Mouse (Mus musculus) limb, embryonic 11.5 days (tissue): ENCODE measurements at regions not wholly inside any gene's neighbourhood (a gene's known extent, or its start where the extent isn't known, plus 50 kb on each side); places are given as distances from the start of the nearest gene placed in this dataset.

ENCODE experiments used
- ATAC-seq: fragments of 200-750 bp; cut with Nextera tagmentation; 2 replicates; pipeline ENCODE4 v1.8.0; 2017; ENCODE audit warnings: low read depth; ENCODE audit not compliant: insufficient number of reproducible peaks, low FRiP score, low TSS enrichment
- DNase-seq: peaks from one replicate; pipeline ENCODE4 v3.0.0-alpha.2; 2015; ENCODE audit warnings: low spot score
- H3K27ac ChIP-seq: fragments of 300-500 bp; sonication (generic); replicated peaks from 2 replicates; pipeline ENCODE4 v1.5.1; 2014; ENCODE audit warnings: low read depth, mild to moderate bottlenecking, low read length
- H3K27me3 ChIP-seq: fragments of 300-500 bp; sonication (generic); 2 replicates; pipeline ENCODE4 v1.6.1; 2014; ENCODE audit warnings: mild to moderate bottlenecking, low read length, mixed read lengths; ENCODE audit not compliant: control insufficient read depth, insufficient read depth
- H3K36me3 ChIP-seq: fragments of 300-500 bp; sonication (generic); 2 replicates; pipeline ENCODE4 v1.6.1; 2014; ENCODE audit warnings: mild to moderate bottlenecking, low read length, moderate library complexity, mixed read lengths; ENCODE audit not compliant: control insufficient read depth, insufficient read depth
- H3K4me1 ChIP-seq: fragments of 300-500 bp; sonication (generic); 2 replicates; pipeline ENCODE4 v1.6.1; 2014; ENCODE audit warnings: low read length, mixed read lengths; ENCODE audit not compliant: control insufficient read depth, insufficient read depth
- H3K4me2 ChIP-seq: fragments of 300-500 bp; sonication (generic); 2 replicates; pipeline ENCODE4 v1.6.1; 2014; ENCODE audit warnings: low read depth, mild to moderate bottlenecking, moderate library complexity; ENCODE audit not compliant: severe bottlenecking
- H3K4me3 ChIP-seq: fragments of 300-500 bp; sonication (generic); 2 replicates; pipeline ENCODE4 v1.5.1; 2014; ENCODE audit warnings: low read depth, low read length
- H3K9ac ChIP-seq: fragments of 300-500 bp; sonication (generic); 2 replicates; pipeline ENCODE4 v1.6.1; 2014; ENCODE audit warnings: mild to moderate bottlenecking, low read length
- H3K9me3 ChIP-seq: fragments of 300-500 bp; sonication (generic); 2 replicates; pipeline ENCODE4 v1.6.1; 2016; ENCODE audit warnings: low read length; ENCODE audit not compliant: control insufficient read depth
- WGBS: fragments of 180-500 bp; shearing (Covaris S2); extraction: QIAGEN DNeasy Blood & Tissue Kit; methylation state at CpG from one replicate; pipeline ENCODE4 v1.1.7; 2014; 5-methylcytosine and 5-hydroxymethylcytosine counted together

GRCm38 (mm10) chr8:92064175-92064821 is 262.4 kb upstream of the Irx3 start:
- Histone ChIP-seq H3K9ac (no peak overlapping the region), H3K27ac (no peak overlapping the region), H3K4me3 (no peak overlapping the region), H3K36me3 (no peaks in the 10 kb centered on the region), H3K4me2 (no peak overlapping the region), H3K4me1 (0 out of 2 replicates have a peak, but pooled peaks cover 4% of the 10 kb centered on the region), H3K27me3 (peaks cover 45% of the 10 kb centered on the region), H3K9me3 (no peaks in the 10 kb centered on the region)
- 14% methylated on average over 9 of the region's 9 CpGs for WGBS
- ATAC-seq (no peak), DNase-seq (no peak)

GRCm38 (mm10) chr8:92063333-92063732 is 261.5 kb upstream of the Irx3 start:
- Histone ChIP-seq H3K36me3 (no peaks in the 10 kb centered on the region), H3K4me1 (0 out of 2 replicates have a peak, but pooled peaks cover 4% of the 10 kb centered on the region), H3K9ac (no peak overlapping the region), H3K4me3 (no peak overlapping the region), H3K4me2 (no peak overlapping the region), H3K27ac (no peak overlapping the region), H3K9me3 (no peaks in the 10 kb centered on the region), H3K27me3 (peaks cover 46% of the 10 kb centered on the region)
- no peak for DNase-seq
- no peak for ATAC-seq
- WGBS = 73% methylated on average over 4 of the region's 4 CpGs

- Histone ChIP-seq H3K4me2 (no peak overlapping the region), H3K27me3 (peaks cover 20% of the 10 kb centered on the region), H3K27ac (no peak overlapping the region), H3K9me3 (no peaks in the 10 kb centered on the region), H3K36me3 (no peaks in the 10 kb centered on the region), H3K9ac (no peak overlapping the region), H3K4me1 (no peaks in the 10 kb centered on the region), H3K4me3 (no peak overlapping the region)
- DNase-seq (no peak), ATAC-seq (no peak)
- WGBS = 85% methylated on average over 5 of the region's 5 CpGs
Measured at GRCm38 (mm10) chr8:92059471-92059870, 257.6 kb upstream of the Irx3 start.

GRCm38 (mm10) chr8:92058953-92059352 is 257.1 kb upstream of the Irx3 start:
- Histone ChIP-seq H3K4me3 (no peak overlapping the region), H3K9me3 (no peaks in the 10 kb centered on the region), H3K4me1 (no peaks in the 10 kb centered on the region), H3K9ac (no peak overlapping the region), H3K27ac (no peak overlapping the region), H3K4me2 (no peak overlapping the region), H3K36me3 (no peaks in the 10 kb centered on the region), H3K27me3 (peaks cover 15% of the 10 kb centered on the region)
- WGBS = 64% methylated on average over 10 of the region's 10 CpGs
- DNase-seq (no peak), ATAC-seq (no peak)

- H3K4me2 ChIP-seq = no peak overlapping the region
- H3K9me3 ChIP-seq = no peaks in the 10 kb centered on the region
- H3K9ac ChIP-seq = no peak overlapping the region
- H3K27ac ChIP-seq = no peak overlapping the region
- ATAC-seq (no peak), DNase-seq (no peak)
- H3K4me1 ChIP-seq = no peaks in the 10 kb centered on the region
- H3K27me3 ChIP-seq = 0 out of 2 replicates have a peak, but pooled peaks cover 9% of the 10 kb centered on the region
- 83% methylated on average over 8 of the region's 8 CpGs for WGBS
- no peaks in the 10 kb centered on the region for H3K36me3 ChIP-seq
- no peak overlapping the region for H3K4me3 ChIP-seq
Measured at GRCm38 (mm10) chr8:92057857-92058256, 256.0 kb upstream of the Irx3 start.

GRCm38 (mm10) chr8:92055590-92055989 is 253.7 kb upstream of the Irx3 start:
- WGBS = 80% methylated on average over 4 of the region's 4 CpGs
- Histone ChIP-seq H3K27me3 (0 out of 2 replicates have a peak, but pooled peaks cover 5% of the 10 kb centered on the region), H3K4me3 (no peak overlapping the region)

GRCm38 (mm10) chr8:92044695-92045094 is 242.8 kb upstream of the Irx3 start:
- H3K4me2 ChIP-seq = no peak overlapping the region
- DNase-seq (no peak), ATAC-seq (no peak)
- no peak overlapping the region for H3K4me3 ChIP-seq
- H3K27me3 ChIP-seq = peaks cover 6% of the 10 kb centered on the region
- H3K9me3 ChIP-seq = peaks cover 2% of the 10 kb centered on the region; the same call in 1 of the 2 replicates
- no peaks in the 10 kb centered on the region for H3K4me1 ChIP-seq
- H3K27ac ChIP-seq = no peak overlapping the region
- no peaks in the 10 kb centered on the region for H3K36me3 ChIP-seq
- 73% methylated on average over 3 of the region's 3 CpGs for WGBS
- H3K9ac ChIP-seq = no peak overlapping the region

More at GRCm38 (mm10) chr8:92055590-92055989, 253.7 kb upstream of the Irx3 start:
- Histone ChIP-seq H3K4me1 (no peaks in the 10 kb centered on the region), H3K9ac (no peak overlapping the region), H3K36me3 (no peaks in the 10 kb centered on the region), H3K9me3 (no peaks in the 10 kb centered on the region), H3K27ac (no peak overlapping the region), H3K4me2 (no peak overlapping the region)
- ATAC-seq (no peak), DNase-seq (no peak)

- no peaks in the 10 kb centered on the region for H3K4me1 ChIP-seq
- no peaks in the 10 kb centered on the region for H3K36me3 ChIP-seq
- WGBS = 6% methylated on average over 6 of the region's 6 CpGs
- ATAC-seq (no peak), DNase-seq (no peak)
- no peak overlapping the region for H3K27ac ChIP-seq
- H3K9me3 ChIP-seq = peaks cover 2% of the 10 kb centered on the region; the same call in 1 of the 2 replicates
- no peak overlapping the region for H3K4me3 ChIP-seq
- no peak overlapping the region for H3K9ac ChIP-seq
- H3K4me2 ChIP-seq = no peak overlapping the region
- H3K27me3 ChIP-seq = peaks cover 9% of the 10 kb centered on the region
Measured at GRCm38 (mm10) chr8:92042951-92043350, 241.1 kb upstream of the Irx3 start.

GRCm38 (mm10) chr8:92029954-92030353 is 228.1 kb upstream of the Irx3 start:
- H3K9ac ChIP-seq = no peak overlapping the region
- ATAC-seq (no peak), DNase-seq (no peak)
- 53% methylated on average over 9 of the region's 9 CpGs for WGBS
- no peaks in the 10 kb centered on the region for H3K36me3 ChIP-seq
- no peak overlapping the region for H3K4me2 ChIP-seq
- H3K9me3 ChIP-seq = no peaks in the 10 kb centered on the region
- H3K27ac ChIP-seq = no peak overlapping the region
- peaks cover 55% of the 10 kb centered on the region for H3K27me3 ChIP-seq
- no peaks in the 10 kb centered on the region for H3K4me1 ChIP-seq
- H3K4me3 ChIP-seq = no peak overlapping the region
